Mouse (Mus musculus) limb, embryonic 14.5 days (tissue): ENCODE measurements around the gene Tead4. TPM values are rescaled to one million over a fixed set of nuclear protein-coding genes. Genes with fewer than 3 reads are reported as not detected.
A peak's percentile ranks its signal among the peaks of the same experiment; 100 is the strongest.

ENCODE experiments used
- ATAC-seq: fragments of 200-750 bp; cut with Nextera tagmentation; 2 replicates; pipeline ENCODE4 v1.8.0; 2017; ENCODE audit warnings: low read depth, moderate number of reproducible peaks, moderate TSS enrichment; ENCODE audit not compliant: low FRiP score
- DNase-seq: peaks from one replicate; pipeline ENCODE4 v3.0.0-alpha.2; 2015; ENCODE audit warnings: low spot score
- H3K27ac ChIP-seq: fragments of 300-500 bp; sonication (generic); replicated peaks from 2 replicates; pipeline ENCODE4 v1.5.1; 2014; ENCODE audit warnings: low read depth, mild to moderate bottlenecking, low read length, moderate library complexity, mixed read lengths
- H3K27me3 ChIP-seq: fragments of 300-500 bp; sonication (generic); 2 replicates; pipeline ENCODE4 v1.6.1; 2014; ENCODE audit warnings: low read length, mixed read lengths; ENCODE audit not compliant: control insufficient read depth, insufficient read depth
- H3K36me3 ChIP-seq: fragments of 300-500 bp; sonication (generic); 2 replicates; pipeline ENCODE4 v1.6.1; 2014; ENCODE audit warnings: mild to moderate bottlenecking, low read length, moderate library complexity, mixed read lengths; ENCODE audit not compliant: control insufficient read depth, insufficient read depth
- H3K4me1 ChIP-seq: fragments of 300-500 bp; sonication (generic); 2 replicates; pipeline ENCODE4 v1.6.1; 2014; ENCODE audit warnings: antibody characterized with exemption, low read length, mixed read lengths; ENCODE audit not compliant: control insufficient read depth, insufficient read depth
- H3K4me2 ChIP-seq: fragments of 300-500 bp; sonication (generic); replicated peaks from 2 replicates; pipeline ENCODE4 v1.6.1; 2014; ENCODE audit warnings: low read depth, mild to moderate bottlenecking, low read length, moderate library complexity; ENCODE audit not compliant: severe bottlenecking
- H3K4me3 ChIP-seq: fragments of 300-500 bp; sonication (generic); replicated peaks from 2 replicates; pipeline ENCODE4 v1.5.1; 2014; ENCODE audit warnings: low read length
- H3K9ac ChIP-seq: fragments of 300-500 bp; sonication (generic); 2 replicates; pipeline ENCODE4 v1.6.1; 2014; ENCODE audit warnings: mild to moderate bottlenecking, low read depth, low read length, moderate library complexity; ENCODE audit not compliant: severe bottlenecking
- H3K9me3 ChIP-seq: fragments of 300-500 bp; sonication (generic); 2 replicates; pipeline ENCODE4 v1.6.1; 2016; ENCODE audit warnings: low read length; ENCODE audit not compliant: control insufficient read depth
- POLR2A ChIP-seq: fragments of 200-500 bp; IDR thresholded peaks from 2 replicates; pipeline ENCODE4 v1.8.0; 2012; ENCODE audit warnings: inconsistent platforms, mild to moderate bottlenecking, moderate library complexity, borderline replicate concordance; ENCODE audit not compliant: insufficient read depth, insufficient read length; ENCODE audit errors: extremely low read depth
- WGBS: fragments of 180-500 bp; shearing (Covaris S2); extraction: QIAGEN DNeasy Blood & Tissue Kit; methylation state at CpG from one replicate; pipeline ENCODE4 v1.1.7; 2014; 5-methylcytosine and 5-hydroxymethylcytosine counted together
- polyA plus RNA-seq, 2 experiments: library from polyadenylated mRNA; depleted of rRNA in 1 of 2; stranded (reverse) in 1 of 2; unstranded in 1 of 2; fragments of >200 nt; fragmentation: Nextera tagmentation in 1 of 2; extraction: Ambion mirVana in 1 of 2; gene quantifications; 2 replicates each; pipeline versions ENCODE4 v1.2.1 to v1.2.3; 2012 to 2014

Gene Tead4
- polyA plus RNA-seq, 2 experiments = 4.6 to 5.8 TPM

DNA sequence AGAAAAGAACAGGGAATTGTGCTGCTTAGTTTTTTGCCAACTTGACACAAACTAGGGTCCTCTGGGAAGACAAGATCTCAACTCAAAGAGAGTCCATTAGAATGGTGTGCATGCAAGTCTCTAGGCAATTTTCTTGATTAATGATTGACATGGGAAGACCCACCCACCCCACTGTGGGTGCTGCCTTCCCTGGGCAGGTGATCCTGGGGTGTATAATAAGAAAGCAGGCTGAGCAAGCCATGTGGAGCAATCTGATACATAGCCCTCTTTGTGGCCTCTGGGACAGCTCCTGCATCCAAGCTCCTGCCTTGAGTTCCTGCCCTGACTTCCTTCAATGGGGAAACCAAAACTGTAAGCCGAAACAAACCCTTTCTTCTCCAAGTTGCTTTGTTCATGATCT, 27.1 kb downstream of the Tead4 start:
- H3K4me2 ChIP-seq = no peak overlapping the region
- 81% methylated on average over 1 of the region's 1 CpGs for WGBS
- no peak for ATAC-seq

DNA sequence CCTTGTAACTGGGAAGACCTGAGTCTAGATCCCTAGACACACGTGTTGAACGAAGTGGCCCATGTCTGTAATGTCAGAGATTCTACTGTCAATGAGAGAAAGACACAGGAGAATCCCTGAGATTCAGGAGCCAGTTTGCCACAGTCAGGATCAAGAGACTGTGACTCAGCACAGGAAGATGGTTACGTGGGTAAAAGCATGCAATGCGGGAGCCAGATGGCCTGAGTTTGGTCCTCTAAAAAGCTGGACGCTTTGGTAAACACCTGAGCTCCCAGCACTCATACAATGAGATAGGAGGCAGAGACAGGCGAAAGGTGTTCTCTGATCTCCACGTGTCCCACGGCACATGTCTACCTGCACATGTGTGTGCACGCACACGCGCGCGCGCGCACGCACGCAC, 27.9 kb downstream of the Tead4 start:
- Histone ChIP-seq H3K4me2 (no peak overlapping the region), H3K9me3 (no peaks in the 10 kb centered on the region), H3K27me3 (no peaks in the 10 kb centered on the region), H3K27ac (no peak overlapping the region), H3K9ac (no peak overlapping the region), H3K4me1 (no peaks in the 10 kb centered on the region), H3K36me3 (no peaks in the 10 kb centered on the region), H3K4me3 (no peak overlapping the region)
- no peak for TF ChIP-seq POLR2A
- ATAC-seq (no peak), DNase-seq (no peak)
- 92% methylated on average over 17 of the region's 17 CpGs for WGBS

More for the DNA sequence above, 27.1 kb downstream of the Tead4 start:
- Histone ChIP-seq H3K4me1 (no peaks in the 10 kb centered on the region), H3K27ac (no peak overlapping the region), H3K27me3 (no peaks in the 10 kb centered on the region), H3K9me3 (no peaks in the 10 kb centered on the region), H3K4me3 (no peak overlapping the region), H3K36me3 (no peaks in the 10 kb centered on the region), H3K9ac (no peak overlapping the region)
- no peak for DNase-seq
- TF ChIP-seq POLR2A = no peak

DNA sequence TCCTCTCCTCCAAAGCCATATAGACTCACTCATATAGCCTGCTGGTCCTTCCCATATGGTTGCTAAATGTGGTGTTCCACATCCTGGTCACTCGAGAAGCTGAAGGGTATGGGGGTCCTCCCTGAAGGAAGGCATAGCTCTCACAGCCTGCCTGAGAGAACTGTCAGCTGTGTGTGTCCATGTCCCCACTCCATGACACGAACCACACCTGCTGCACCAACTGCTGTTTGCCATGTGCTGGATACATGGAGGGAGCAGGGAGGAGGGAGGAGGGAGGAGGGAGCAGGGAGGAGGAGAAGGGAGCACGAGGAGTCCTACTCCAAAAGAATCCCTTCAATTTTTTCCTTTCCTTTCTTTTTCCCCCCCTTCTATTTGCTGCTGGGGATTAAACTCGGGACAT, 30.8 kb downstream of the Tead4 start:
- 66% methylated on average over 4 of the region's 4 CpGs for WGBS
- Histone ChIP-seq H3K4me1 (no peaks in the 10 kb centered on the region), H3K27ac (no peak overlapping the region), H3K4me3 (no peak overlapping the region), H3K4me2 (no peak overlapping the region), H3K9me3 (no peaks in the 10 kb centered on the region), H3K36me3 (no peaks in the 10 kb centered on the region), H3K9ac (no peak overlapping the region), H3K27me3 (no peaks in the 10 kb centered on the region)
- TF ChIP-seq POLR2A = no peak
- ATAC-seq (no peak), DNase-seq (no peak)

GRCm38 (mm10) chr6:128264870-128265526, 35.6 kb downstream of the Tead4 start:
- no peak for TF ChIP-seq POLR2A
- Histone ChIP-seq H3K27ac (no peak overlapping the region), H3K9ac (no peak overlapping the region), H3K27me3 (no peaks in the 10 kb centered on the region), H3K9me3 (no peaks in the 10 kb centered on the region), H3K4me2 (no peak overlapping the region), H3K4me3 (no peak overlapping the region), H3K36me3 (no peaks in the 10 kb centered on the region), H3K4me1 (no peaks in the 10 kb centered on the region)
- no peak for DNase-seq
- WGBS = 80% methylated on average over 8 of the region's 8 CpGs
- peak; percentile 53 for ATAC-seq

DNA sequence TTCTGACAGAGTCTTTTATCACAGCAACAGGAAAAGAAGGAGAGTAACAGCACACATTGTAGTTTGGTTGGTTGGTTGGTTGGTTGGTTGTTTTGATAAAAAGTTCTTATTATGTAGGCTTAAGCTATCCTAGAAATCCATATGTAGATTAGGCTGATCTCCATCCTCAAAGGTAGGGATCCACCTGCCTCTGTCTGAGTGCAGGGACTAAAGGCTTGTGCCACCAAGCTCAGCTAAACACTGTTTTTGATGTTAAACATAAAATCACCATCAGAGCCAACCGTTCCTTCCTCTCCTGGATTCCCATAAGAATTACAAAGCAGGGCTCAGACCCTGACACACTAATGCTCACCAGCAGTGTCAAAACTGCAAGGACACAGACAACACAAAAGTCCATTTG, 39.1 kb downstream of the Tead4 start:
- ATAC-seq (no peak), DNase-seq (no peak)
- Histone ChIP-seq H3K4me3 (no peak overlapping the region), H3K9me3 (no peaks in the 10 kb centered on the region), H3K4me2 (no peak overlapping the region), H3K4me1 (no peaks in the 10 kb centered on the region), H3K27ac (no peak overlapping the region), H3K27me3 (no peaks in the 10 kb centered on the region), H3K36me3 (no peaks in the 10 kb centered on the region), H3K9ac (no peak overlapping the region)
- 59% methylated on average over 1 of the region's 1 CpGs for WGBS
- no peak for TF ChIP-seq POLR2A
